Comparison of ENCODE assay signal across 10 mouse cellular contexts in the genomic region with DNA sequence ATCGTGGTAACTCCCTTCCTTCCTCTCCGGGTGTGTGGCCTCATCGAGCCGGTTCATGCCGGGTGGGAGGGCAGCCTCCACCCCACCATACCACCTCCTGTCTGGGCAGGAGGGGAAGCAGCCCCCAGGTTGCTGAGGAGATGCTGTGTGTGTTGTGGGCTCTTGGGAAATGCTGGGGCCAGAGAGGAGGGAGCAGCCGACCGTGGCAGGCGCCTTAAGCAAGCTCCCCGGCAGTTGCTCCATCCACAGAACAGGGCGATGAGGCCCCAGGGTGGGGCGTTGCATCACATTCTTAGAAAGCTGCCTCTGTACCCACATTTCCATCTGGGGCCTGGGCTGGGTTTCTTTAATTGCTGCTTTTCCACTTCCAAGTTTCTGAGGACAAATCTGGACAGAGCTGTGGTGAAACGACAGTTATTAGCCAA. TPM values are rescaled to one million over a fixed set of nuclear protein-coding genes. Genes with fewer than 3 reads are reported as not detected.
DNase-seq lines count a peak whose midpoint lies in the region; ATAC-seq lines count a peak whose summit lies in the region.
"Had no signal": no experiment of that assay in that cellular context is flagged by ENCODE, and none has a peak within 500 bp of the region (broad histone marks: within the 10 kb centered on the region; RNA-seq: fewer than 3 reads in every experiment).

No protein-coding gene starts in this region.

- H3K36me3 ChIP-seq in midbrain, embryonic 14.5 days (ENCODE audit: control insufficient read depth, insufficient read depth, low read length): no peaks in the 10 kb centered on the region
- H3K36me3 ChIP-seq: embryonic facial prominence, embryonic 12.5 days had no signal

- no peak overlapping the region for H3K4me3 ChIP-seq in midbrain, embryonic 14.5 days (replicated peaks; ENCODE audit: low read depth, low read length)
- H3K4me3 ChIP-seq: embryonic facial prominence, embryonic 12.5 days had no signal

- no peaks in the 10 kb centered on the region for H3K4me1 ChIP-seq in midbrain, embryonic 14.5 days (ENCODE audit: control insufficient read depth, insufficient read depth, low read length)
- H3K4me1 ChIP-seq: embryonic facial prominence, embryonic 12.5 days had no signal

- WGBS in midbrain, embryonic 14.5 days: 37% methylated on average over 12 of the region's 12 CpGs

- H3K4me2 ChIP-seq in midbrain, embryonic 14.5 days (ENCODE audit: low read length): no peak overlapping the region
- H3K4me2 ChIP-seq: embryonic facial prominence, embryonic 12.5 days had no signal

- peak; percentile 75 for DNase-seq in adrenal gland, postnatal 10 days
- DNase-seq in adrenal gland, postnatal 4 days (ENCODE audit: low spot score in 2 of 2): no peak
- DNase-seq in urinary bladder, postnatal 14 days (ENCODE audit: low spot score): peak; percentile 42
- no peak for DNase-seq in urinary bladder, adult 2 months (ENCODE audit: low spot score)
- DNase-seq in lung, postnatal 36 days: peak; percentile 76
- DNase-seq in midbrain, embryonic 14.5 days: no peak
- no peak for DNase-seq in embryo, embryonic 11 days
- no peak for DNase-seq in urinary bladder, postnatal 25 days (ENCODE audit: low spot score)
- DNase-seq: kidney, postnatal 25 days had no signal

- no peak overlapping the region for H3K9ac ChIP-seq in midbrain, embryonic 14.5 days (replicated peaks; ENCODE audit: low read length)
- H3K9ac ChIP-seq: embryonic facial prominence, embryonic 12.5 days had no signal

- no peak for ATAC-seq in midbrain, embryonic 14.5 days (ENCODE audit: low FRiP score, low TSS enrichment)

- H3K27ac ChIP-seq in midbrain, embryonic 14.5 days (replicated peaks; ENCODE audit: low read depth, low read length): no peak overlapping the region
- H3K27ac ChIP-seq: embryonic facial prominence, embryonic 12.5 days had no signal

- no peaks in the 10 kb centered on the region for H3K27me3 ChIP-seq in midbrain, embryonic 14.5 days (ENCODE audit: control insufficient read depth, insufficient read depth, low read length)
- H3K27me3 ChIP-seq: embryonic facial prominence, embryonic 12.5 days had no signal

- no peaks in the 10 kb centered on the region for H3K9me3 ChIP-seq in midbrain, embryonic 14.5 days (ENCODE audit: control insufficient read depth, low read length)
- H3K9me3 ChIP-seq: embryonic facial prominence, embryonic 12.5 days had no signal

RNA-seq across cellular contexts. Expression of gene Tsen2, which starts 25.2 kb away (rescaled TPM):
- total RNA-seq in adrenal gland, postnatal 10 days (2021): 10 to 100 TPM in 1 of 2 experiments, 1 to 10 TPM in 1; 8.8 to 15.7 TPM
- total RNA-seq in adrenal gland, postnatal 4 days (2021): 10 to 100 TPM; 18.4 to 20.7 TPM
- 8.4 and 11.1 TPM in 2 replicates for polyA plus RNA-seq in urinary bladder, adult 2 months (2012; rRNA removed)
- polyA plus RNA-seq in midbrain, embryonic 14.5 days (2014; fragmentation: Nextera tagmentation; extraction: Ambion mirVana): 31.6 and 34.4 TPM in 2 replicates

Comparison
In these comparisons a context has a peak if more than half of its experiments do, and no peak if none do; other contexts are left out.
1. DNase-seq: peak in adrenal gland, postnatal 10 days (single experiment), urinary bladder, postnatal 14 days (single experiment) and lung, postnatal 36 days (single experiment); none in adrenal gland, postnatal 4 days (0 of 2), urinary bladder, adult 2 months (single experiment), midbrain, embryonic 14.5 days (single experiment), embryo, embryonic 11 days (single experiment) and urinary bladder, postnatal 25 days (single experiment).